Mouse (Mus musculus): Measurements from ENCODE around the gene Atf7. TPM values are rescaled to one million over a fixed set of nuclear protein-coding genes. Genes with fewer than 3 reads are reported as not detected.

Gene Atf7
- total and polyA plus RNA-seq, 3 experiments: 6.7 to 31.9 (median 8.6) TPM

GRCm38 (mm10) chr15:102506464-102506830, 118.8 kb downstream of the Atf7 start:
- Histone ChIP-seq H3K27me3 (replicated peaks) (no peaks in the 10 kb centered on the region), H3K36me3 (replicated peaks in 1 of 2; ENCODE audit: control insufficient read depth in 1 of 2, insufficient read depth in 1 of 2, low read length in 1 of 2) (peaks cover 36 to 54% of the 10 kb centered on the region in 2 experiments), H3K27ac (ENCODE audit: insufficient read depth, low read depth) (no peak overlapping the region), H3K4me2 (ENCODE audit: insufficient read depth, low read depth, poor library complexity, severe bottlenecking) (no peak overlapping the region), H3K9me3 (replicated peaks; ENCODE audit: low read length) (no peaks in the 10 kb centered on the region), H3K4me3 (replicated peaks in 1 of 3; ENCODE audit: low read depth in 2 of 3, low read length in 2 of 3, poor library complexity in 1 of 3) (no peak overlapping the region), H3K79me2 (replicated peaks; ENCODE audit: control insufficient read depth, extremely low read depth, insufficient read depth, poor library complexity, severe bottlenecking) (no peaks in the 10 kb centered on the region), H3K4me1 (ENCODE audit: control insufficient read depth in 1 of 2, insufficient read depth in 2 of 2) (peaks cover 10 to 23% of the 10 kb centered on the region in 2 experiments), H3K9ac (ENCODE audit: insufficient read depth, low read depth) (no peak overlapping the region)
- DNase-seq (ENCODE audit: extremely low read depth): no peak
- dilution Hi-C loops (cut with MboI; ENCODE audit: extremely low pct_ligation_motif_present, extremely low pct_unique_long_range_greater_than_20kb, low sequenced_read_pairs) (no loop called here), in situ Hi-C loops (cut with MboI; ENCODE audit: low pct_ligation_motif_present, low pct_unique_long_range_greater_than_20kb, low sequenced_read_pairs) (no loop called here)
- TF ChIP-seq SIN3A (IDR thresholded peaks at IDR 0.05; ENCODE audit: low read length): no peak
- no peak for TF ChIP-seq UBTF (IDR thresholded peaks at IDR 0.05; ENCODE audit: low read depth, low read length)
- TF ChIP-seq GABPA (IDR thresholded peaks at IDR 0.05; ENCODE audit: insufficient replicate concordance, low read depth, low read length): no peak
- TF ChIP-seq RCOR1 (conservative IDR thresholded peaks at IDR 0.05; ENCODE audit: low read depth, low read length): no peak
- TF ChIP-seq ZNF384 (IDR thresholded peaks at IDR 0.05; ENCODE audit: low read depth, low read length): peak; percentile 65
- no peak for TF ChIP-seq EP300 (IDR thresholded peaks at IDR 0.05; ENCODE audit: low read length)

- TF ChIP-seq USF1 (IDR thresholded peaks at IDR 0.05; ENCODE audit: low read depth, low read length) (no peak), MEF2A (IDR thresholded peaks at IDR 0.05; ENCODE audit: borderline replicate concordance, low read depth, low read length) (no peak), TCF12 (IDR thresholded peaks at IDR 0.05; ENCODE audit: low read depth, low read length) (no peak)
- dilution Hi-C loops (cut with MboI; ENCODE audit: extremely low pct_ligation_motif_present, extremely low pct_unique_long_range_greater_than_20kb, low sequenced_read_pairs): no loop called here
- Histone ChIP-seq H3K9ac (ENCODE audit: insufficient read depth, low read depth) (no peak overlapping the region), H3K27me3 (replicated peaks) (no peaks in the 10 kb centered on the region), H3K4me2 (ENCODE audit: insufficient read depth, low read depth, poor library complexity, severe bottlenecking) (no peak overlapping the region), H3K4me3 (replicated peaks in 1 of 3; ENCODE audit: low read depth in 2 of 3, low read length in 2 of 3, poor library complexity in 1 of 3) (no peak overlapping the region), H3K36me3 (replicated peaks in 1 of 2; ENCODE audit: control insufficient read depth in 1 of 2, insufficient read depth in 1 of 2, low read length in 1 of 2) (peaks cover 42 to 59% of the 10 kb centered on the region in 2 experiments), H3K79me2 (replicated peaks; ENCODE audit: control insufficient read depth, extremely low read depth, insufficient read depth, poor library complexity, severe bottlenecking) (no peaks in the 10 kb centered on the region), H3K4me1 (ENCODE audit: control insufficient read depth in 1 of 2, insufficient read depth in 2 of 2) (peaks cover 6 to 18% of the 10 kb centered on the region in 2 experiments), H3K9me3 (replicated peaks; ENCODE audit: low read length) (no peaks in the 10 kb centered on the region), H3K27ac (ENCODE audit: insufficient read depth, low read depth) (no peak overlapping the region)
- no peak for DNase-seq (ENCODE audit: extremely low read depth)
- in situ Hi-C loops (cut with MboI; ENCODE audit: low pct_ligation_motif_present, low pct_unique_long_range_greater_than_20kb, low sequenced_read_pairs): no loop called here
Observed at GRCm38 (mm10) chr15:102505770-102506463, 119.3 kb downstream of the Atf7 start.

- H3K27ac ChIP-seq (ENCODE audit: insufficient read depth, low read depth): no peak overlapping the region
- no peak for DNase-seq (ENCODE audit: extremely low read depth)
- no peaks in the 10 kb centered on the region for H3K27me3 ChIP-seq (replicated peaks)
- H3K79me2 ChIP-seq (replicated peaks; ENCODE audit: control insufficient read depth, extremely low read depth, insufficient read depth, poor library complexity, severe bottlenecking): no peaks in the 10 kb centered on the region
- H3K4me3 ChIP-seq (replicated peaks in 1 of 3; ENCODE audit: low read depth in 2 of 3, low read length in 2 of 3, poor library complexity in 1 of 3): no peak overlapping the region
- no peak overlapping the region for H3K4me2 ChIP-seq (ENCODE audit: insufficient read depth, low read depth, poor library complexity, severe bottlenecking)
- no peak overlapping the region for H3K9ac ChIP-seq (ENCODE audit: insufficient read depth, low read depth)
- peaks cover 48 to 66% of the 10 kb centered on the region in 2 experiments for H3K36me3 ChIP-seq (replicated peaks in 1 of 2; ENCODE audit: control insufficient read depth in 1 of 2, insufficient read depth in 1 of 2, low read length in 1 of 2)
- TF ChIP-seq POLR2A (IDR thresholded peaks at IDR 0.05; ENCODE audit: low read depth, low read length) (peak; percentile 33; the same call in 1 of the 2 replicates), MYC (IDR thresholded peaks at IDR 0.05; ENCODE audit: low read depth, low read length) (no peak), POLR2AphosphoS2 (IDR thresholded peaks at IDR 0.05; ENCODE audit: low read depth, low read length) (peak; percentile 59; the same call in 1 of the 2 replicates), NELFE (IDR thresholded peaks at IDR 0.05; ENCODE audit: low read depth, low read length) (peak; percentile 15; the same call in 1 of the 2 replicates), MAFK (IDR thresholded peaks at IDR 0.05; ENCODE audit: insufficient replicate concordance, low read length) (no peak), NRF1 (IDR thresholded peaks at IDR 0.05; ENCODE audit: low read depth, low read length) (no peak)
- peaks cover 2 to 11% of the 10 kb centered on the region in 2 experiments; a peak in 3 of 4 replicates for H3K4me1 ChIP-seq (ENCODE audit: control insufficient read depth in 1 of 2, insufficient read depth in 2 of 2)
- H3K9me3 ChIP-seq (replicated peaks; ENCODE audit: low read length): no peaks in the 10 kb centered on the region
- in situ Hi-C loops (cut with MboI; ENCODE audit: low pct_ligation_motif_present, low pct_unique_long_range_greater_than_20kb, low sequenced_read_pairs) (no loop called here), dilution Hi-C loops (cut with MboI; ENCODE audit: extremely low pct_ligation_motif_present, extremely low pct_unique_long_range_greater_than_20kb, low sequenced_read_pairs) (no loop called here)
Observed at GRCm38 (mm10) chr15:102505073-102505769, 120.0 kb downstream of the Atf7 start.

Measured in CH12.LX (cell line).